Mouse (Mus musculus): Measurements from ENCODE around the gene Pakap. TPM values are rescaled to one million over a fixed set of nuclear protein-coding genes. Genes with fewer than 3 reads are reported as not detected.

The Pakap gene
- polyA plus RNA-seq, 1 experiment from 2014 or later, result 12.7 TPM

DNA sequence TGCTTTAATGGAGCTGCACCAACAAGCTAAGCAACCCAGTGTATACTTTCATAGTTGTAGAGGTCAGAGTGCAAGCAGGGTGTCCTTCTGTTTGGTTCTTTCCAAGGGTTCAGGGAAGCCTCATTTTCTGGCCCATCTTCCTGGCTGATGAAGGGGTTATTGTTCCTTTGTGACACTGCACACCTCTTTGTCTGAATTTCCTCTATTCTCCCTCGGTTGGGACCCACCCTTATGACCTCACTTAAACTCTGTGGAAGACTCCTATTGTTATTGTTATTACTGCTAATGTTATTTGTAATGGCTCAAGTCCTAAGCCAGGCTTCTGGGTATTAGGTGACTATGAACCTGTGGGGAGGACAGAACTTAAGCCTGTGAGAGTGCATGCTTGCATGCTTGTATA lies 273.9 kb downstream of the Pakap start:
- H3K9ac ChIP-seq (ENCODE audit: low read depth, low read length), result no peak overlapping the region
- 6% methylated on average over 1 of the region's 1 CpGs for WGBS
- no peaks in the 10 kb centered on the region for H3K27me3 ChIP-seq (ENCODE audit: control insufficient read depth, insufficient read depth, low read depth, low read length)
- H3K9me3 ChIP-seq (replicated peaks; ENCODE audit: control insufficient read depth, low read length, poor library complexity, severe bottlenecking), result no peaks in the 10 kb centered on the region
- H3K36me3 ChIP-seq (ENCODE audit: control insufficient read depth, insufficient read depth, low read length), result no peaks in the 10 kb centered on the region
- no peak overlapping the region for H3K4me2 ChIP-seq (ENCODE audit: low read length)
- H3K27ac ChIP-seq (ENCODE audit: low read length), result no peak overlapping the region
- no peak overlapping the region for H3K4me3 ChIP-seq (ENCODE audit: low read depth, low read length)
- ATAC-seq, result no peak
- H3K4me1 ChIP-seq (ENCODE audit: control insufficient read depth, insufficient read depth, low read length), result no peaks in the 10 kb centered on the region; the same call in 1 of the 2 replicates

DNA sequence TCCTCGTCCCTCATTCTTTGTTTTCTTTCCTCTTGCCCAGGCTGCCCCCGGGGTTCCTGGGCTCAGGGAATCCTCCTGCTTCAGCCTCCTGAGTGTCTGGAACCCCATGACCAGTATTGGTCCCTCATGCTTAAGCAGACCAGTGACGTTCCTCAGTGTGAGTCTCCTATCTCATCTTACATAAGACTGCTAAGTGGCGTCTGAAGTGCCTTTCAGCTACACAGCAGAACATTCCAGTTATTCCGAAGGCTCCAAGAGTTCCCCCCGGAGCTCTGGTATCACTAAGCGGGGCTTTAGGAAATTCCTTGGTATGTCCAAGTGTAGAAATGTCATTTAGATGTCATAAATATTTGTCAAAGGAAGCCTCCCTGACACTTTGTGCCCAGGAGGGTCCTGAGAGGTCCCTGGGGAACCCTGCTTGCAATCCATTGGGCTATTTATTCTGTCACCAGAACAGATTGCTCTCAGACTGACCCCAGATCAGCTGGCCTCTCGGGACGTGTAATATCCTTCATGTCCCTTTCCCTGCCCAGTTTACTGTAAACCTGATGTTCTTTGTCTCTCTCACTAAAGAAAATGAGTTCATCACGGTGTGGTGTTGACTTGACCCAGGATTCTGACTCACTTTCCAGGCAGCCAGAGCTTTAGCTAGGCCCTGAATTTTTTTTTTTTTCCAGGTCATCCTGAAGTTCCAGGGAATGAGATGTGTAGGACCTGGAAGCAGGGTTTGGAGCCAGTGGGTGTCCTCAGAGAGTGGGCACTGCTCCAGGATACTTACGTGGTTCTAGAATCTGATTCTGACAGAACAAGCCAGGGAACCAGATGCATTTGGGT lies 274.7 kb downstream of the Pakap start:
- Histone ChIP-seq H3K9ac (ENCODE audit: low read depth, low read length) (no peak overlapping the region), H3K4me2 (ENCODE audit: low read length) (no peak overlapping the region), H3K36me3 (ENCODE audit: control insufficient read depth, insufficient read depth, low read length) (no peaks in the 10 kb centered on the region), H3K4me1 (ENCODE audit: control insufficient read depth, insufficient read depth, low read length) (no peaks in the 10 kb centered on the region; the same call in 1 of the 2 replicates), H3K27ac (ENCODE audit: low read length) (no peak overlapping the region), H3K4me3 (ENCODE audit: low read depth, low read length) (no peak overlapping the region), H3K9me3 (replicated peaks; ENCODE audit: control insufficient read depth, low read length, poor library complexity, severe bottlenecking) (no peaks in the 10 kb centered on the region), H3K27me3 (ENCODE audit: control insufficient read depth, insufficient read depth, low read depth, low read length) (no peaks in the 10 kb centered on the region)
- WGBS, result 88% methylated on average over 11 of the region's 11 CpGs
- no peak for ATAC-seq

DNA sequence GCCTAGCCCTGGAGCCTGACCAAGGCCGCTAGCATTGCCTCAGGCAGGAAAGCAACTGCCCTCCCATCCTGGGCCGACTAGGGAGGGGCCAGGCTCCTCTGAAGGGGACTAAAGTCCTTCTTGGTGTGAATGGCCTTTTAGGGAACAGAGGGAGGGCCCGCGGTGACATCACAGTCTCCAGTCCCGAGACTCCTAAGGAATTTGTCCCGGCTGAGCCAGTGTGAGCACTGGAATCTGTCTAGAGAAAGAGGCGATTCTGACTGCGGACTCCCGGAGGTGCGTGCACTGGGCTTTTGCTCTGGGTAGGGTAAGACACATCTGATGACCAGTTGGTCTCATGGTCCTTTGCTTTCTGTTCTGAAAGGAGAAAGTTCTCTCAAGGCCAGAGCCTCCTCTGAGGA lies 277.1 kb downstream of the Pakap start:
- WGBS, result 4% methylated on average over 10 of the region's 10 CpGs
- H3K27me3 ChIP-seq (ENCODE audit: control insufficient read depth, insufficient read depth, low read depth, low read length), result no peaks in the 10 kb centered on the region
- peak overlapping the region; percentile 54 for H3K27ac ChIP-seq (ENCODE audit: low read length)
- no peaks in the 10 kb centered on the region for H3K9me3 ChIP-seq (replicated peaks; ENCODE audit: control insufficient read depth, low read length, poor library complexity, severe bottlenecking)
- peak overlapping the region; percentile 11 for H3K4me3 ChIP-seq (ENCODE audit: low read depth, low read length)
- ATAC-seq, result peak; percentile 76
- no peaks in the 10 kb centered on the region for H3K36me3 ChIP-seq (ENCODE audit: control insufficient read depth, insufficient read depth, low read length)
- H3K9ac ChIP-seq (ENCODE audit: low read depth, low read length), result peak overlapping the region; percentile 49
- H3K4me1 ChIP-seq (ENCODE audit: control insufficient read depth, insufficient read depth, low read length), result no peaks in the 10 kb centered on the region; the same call in 1 of the 2 replicates
- H3K4me2 ChIP-seq (ENCODE audit: low read length), result peak overlapping the region; percentile 28

DNA sequence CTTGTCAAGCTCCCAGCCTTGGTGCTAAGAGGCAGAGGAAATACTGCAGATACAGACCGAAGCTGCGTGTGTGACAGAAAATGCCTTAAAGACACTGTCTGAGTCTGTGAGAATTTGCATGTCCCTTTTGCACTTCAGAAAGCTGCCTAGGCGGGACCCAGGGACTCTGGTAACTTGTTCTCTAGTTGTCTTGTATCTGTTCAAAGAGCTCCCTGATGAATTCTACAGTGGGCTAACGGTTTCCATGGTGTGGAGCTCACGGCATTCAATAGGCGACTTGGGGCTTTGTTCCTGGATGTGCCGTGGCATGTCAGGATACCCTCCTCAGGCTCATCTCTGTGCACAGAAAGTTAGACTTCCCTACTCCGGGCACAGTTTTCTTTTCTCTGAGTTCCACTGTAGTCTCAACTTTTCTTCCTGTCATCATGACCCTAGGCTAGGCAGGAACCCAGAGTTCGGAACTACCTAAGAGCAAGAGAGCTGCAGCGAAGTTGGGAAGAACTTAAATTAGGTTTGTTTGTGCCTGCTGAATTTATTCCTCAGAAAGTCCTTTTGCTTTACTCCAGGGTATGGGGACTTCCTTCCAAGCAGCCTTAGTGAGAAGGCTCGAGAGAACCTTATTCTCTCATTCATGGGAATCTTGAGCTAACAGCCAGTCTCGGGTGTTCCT lies 277.7 kb downstream of the Pakap start:
- 22% methylated on average over 12 of the region's 12 CpGs for WGBS
- peak overlapping the region; percentile 54 for H3K27ac ChIP-seq (ENCODE audit: low read length)
- peak; percentile 59; the same call in 1 of the 2 replicates for ATAC-seq
- no peak overlapping the region for H3K9ac ChIP-seq (ENCODE audit: low read depth, low read length)
- H3K9me3 ChIP-seq (replicated peaks; ENCODE audit: control insufficient read depth, low read length, poor library complexity, severe bottlenecking), result no peaks in the 10 kb centered on the region
- H3K36me3 ChIP-seq (ENCODE audit: control insufficient read depth, insufficient read depth, low read length), result no peaks in the 10 kb centered on the region
- peak overlapping the region; percentile 11; the same call in 1 of the 2 replicates for H3K4me3 ChIP-seq (ENCODE audit: low read depth, low read length)
- H3K27me3 ChIP-seq (ENCODE audit: control insufficient read depth, insufficient read depth, low read depth, low read length), result no peaks in the 10 kb centered on the region
- peak overlapping the region; percentile 10; the same call in 1 of the 2 replicates for H3K4me2 ChIP-seq (ENCODE audit: low read length)
- H3K4me1 ChIP-seq (ENCODE audit: control insufficient read depth, insufficient read depth, low read length), result no peaks in the 10 kb centered on the region; the same call in 1 of the 2 replicates

DNA sequence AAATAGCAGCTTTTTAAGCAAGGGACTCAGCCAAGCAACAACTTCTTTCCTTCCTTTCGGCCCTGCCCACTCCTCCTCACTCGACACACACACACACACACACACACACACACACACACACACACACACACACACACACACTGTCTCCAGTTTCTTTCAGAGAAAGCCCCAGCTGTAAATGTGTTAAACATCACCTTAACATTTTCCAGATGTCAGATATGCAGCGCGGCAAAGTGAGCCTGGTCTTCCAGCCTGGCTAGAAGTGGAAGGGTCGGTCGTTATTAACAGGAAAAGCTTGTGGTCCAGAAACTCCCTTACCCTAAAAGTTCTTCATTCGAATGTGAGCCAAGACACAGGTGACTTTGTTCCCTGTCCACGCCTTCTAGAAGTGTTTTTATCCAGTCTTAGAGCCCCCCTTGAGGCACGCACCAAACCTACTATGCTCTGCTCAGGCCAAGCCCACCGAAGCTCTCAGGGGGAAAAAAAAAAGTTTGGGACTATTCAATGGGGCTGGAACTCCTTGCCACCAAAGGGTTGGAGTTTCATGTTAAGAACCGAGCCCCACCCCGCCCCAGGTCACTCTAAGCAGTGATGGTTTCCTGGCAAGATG lies 278.5 kb downstream of the Pakap start:
- Histone ChIP-seq H3K27ac (ENCODE audit: low read length) (peak overlapping the region; percentile 36), H3K9ac (ENCODE audit: low read depth, low read length) (no peak overlapping the region), H3K4me2 (ENCODE audit: low read length) (peak overlapping the region; percentile 10), H3K4me3 (ENCODE audit: low read depth, low read length) (no peak overlapping the region), H3K9me3 (replicated peaks; ENCODE audit: control insufficient read depth, low read length, poor library complexity, severe bottlenecking) (no peaks in the 10 kb centered on the region), H3K27me3 (ENCODE audit: control insufficient read depth, insufficient read depth, low read depth, low read length) (no peaks in the 10 kb centered on the region), H3K4me1 (ENCODE audit: control insufficient read depth, insufficient read depth, low read length) (no peaks in the 10 kb centered on the region; the same call in 1 of the 2 replicates), H3K36me3 (ENCODE audit: control insufficient read depth, insufficient read depth, low read length) (no peaks in the 10 kb centered on the region)
- 55% methylated on average over 12 of the region's 12 CpGs for WGBS
- ATAC-seq, result no peak

DNA sequence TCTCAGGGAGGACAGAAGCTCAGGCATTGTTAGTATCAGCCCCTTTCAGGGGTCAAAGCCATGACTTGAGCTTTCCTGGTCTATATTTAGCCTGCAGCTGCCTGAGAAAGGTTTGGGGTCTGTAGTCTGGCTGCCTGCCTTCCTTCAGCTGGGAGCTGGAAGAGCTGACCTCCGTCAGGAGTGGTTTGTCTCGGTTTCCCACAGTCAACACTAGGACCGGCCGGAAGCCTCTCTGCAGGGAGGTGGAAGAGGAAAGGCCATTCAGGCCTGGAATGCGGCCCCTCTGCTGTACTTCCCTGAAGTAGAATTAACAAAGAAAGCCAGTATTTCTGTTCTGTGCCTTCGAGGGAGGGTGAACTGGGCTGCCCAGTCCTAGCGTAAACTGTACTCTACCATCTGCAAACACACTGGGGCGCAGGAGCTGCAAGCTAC lies 279.0 kb downstream of the Pakap start:
- Histone ChIP-seq H3K4me3 (ENCODE audit: low read depth, low read length) (no peak overlapping the region), H3K9ac (ENCODE audit: low read depth, low read length) (no peak overlapping the region), H3K36me3 (ENCODE audit: control insufficient read depth, insufficient read depth, low read length) (no peaks in the 10 kb centered on the region), H3K27me3 (ENCODE audit: control insufficient read depth, insufficient read depth, low read depth, low read length) (no peaks in the 10 kb centered on the region), H3K9me3 (replicated peaks; ENCODE audit: control insufficient read depth, low read length, poor library complexity, severe bottlenecking) (no peaks in the 10 kb centered on the region), H3K4me2 (ENCODE audit: low read length) (peak overlapping the region; percentile 22), H3K27ac (ENCODE audit: low read length) (peak overlapping the region; percentile 36), H3K4me1 (ENCODE audit: control insufficient read depth, insufficient read depth, low read length) (no peaks in the 10 kb centered on the region; the same call in 1 of the 2 replicates)
- no peak for ATAC-seq
- 30% methylated on average over 8 of the region's 8 CpGs for WGBS

DNA sequence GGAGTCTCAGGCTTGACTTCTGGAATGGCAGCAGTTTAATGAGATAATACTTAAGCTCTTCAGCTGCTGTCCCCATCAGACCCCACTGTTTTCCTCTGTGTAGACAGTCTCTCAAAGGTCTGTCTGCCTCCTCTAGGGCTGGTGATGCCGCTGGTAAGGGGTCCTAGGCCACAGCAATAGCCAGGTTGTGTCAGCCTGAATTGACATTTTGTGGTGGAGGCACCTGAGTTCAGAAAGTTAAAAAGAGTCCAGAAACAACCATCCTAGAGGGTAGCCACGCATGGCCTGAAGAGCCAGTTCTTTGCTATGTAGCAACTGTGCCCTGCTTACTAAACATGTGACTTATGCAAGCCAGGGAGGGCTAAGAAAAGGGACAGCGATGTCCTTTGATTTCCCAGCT lies 279.7 kb downstream of the Pakap start:
- no peak for ATAC-seq
- WGBS, result 79% methylated on average over 3 of the region's 3 CpGs
- Histone ChIP-seq H3K9me3 (replicated peaks; ENCODE audit: control insufficient read depth, low read length, poor library complexity, severe bottlenecking) (no peaks in the 10 kb centered on the region), H3K4me2 (ENCODE audit: low read length) (peak overlapping the region; percentile 22), H3K4me1 (ENCODE audit: control insufficient read depth, insufficient read depth, low read length) (peaks cover 5% of the 10 kb centered on the region; the same call in 1 of the 2 replicates), H3K9ac (ENCODE audit: low read depth, low read length) (no peak overlapping the region), H3K27ac (ENCODE audit: low read length) (peak overlapping the region; percentile 36; the same call in 1 of the 2 replicates), H3K36me3 (ENCODE audit: control insufficient read depth, insufficient read depth, low read length) (no peaks in the 10 kb centered on the region), H3K4me3 (ENCODE audit: low read depth, low read length) (no peak overlapping the region), H3K27me3 (ENCODE audit: control insufficient read depth, insufficient read depth, low read depth, low read length) (no peaks in the 10 kb centered on the region)

DNA sequence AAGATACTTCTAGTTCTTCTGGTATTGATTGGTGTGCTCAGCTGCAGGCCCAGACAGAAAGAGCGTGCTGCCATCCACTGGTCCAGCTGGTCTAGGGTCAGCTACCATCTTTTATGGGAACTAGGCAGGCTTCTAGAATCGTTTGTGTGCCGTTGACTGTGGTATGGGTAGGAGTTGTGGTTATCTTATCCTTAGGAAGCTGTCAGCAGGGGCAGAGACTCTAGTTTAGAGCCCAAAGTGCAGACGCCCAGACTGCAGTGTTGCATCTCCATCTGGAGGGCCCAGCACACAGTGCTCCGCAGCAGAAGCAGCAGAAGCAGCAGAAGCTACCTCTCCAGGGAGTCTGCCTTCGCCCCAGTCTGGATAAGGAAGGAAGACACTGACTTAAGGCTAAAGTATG lies 281.5 kb downstream of the Pakap start:
- Histone ChIP-seq H3K27ac (ENCODE audit: low read length) (no peak overlapping the region), H3K36me3 (ENCODE audit: control insufficient read depth, insufficient read depth, low read length) (no peaks in the 10 kb centered on the region), H3K4me1 (ENCODE audit: control insufficient read depth, insufficient read depth, low read length) (peaks cover 5% of the 10 kb centered on the region; the same call in 1 of the 2 replicates), H3K9ac (ENCODE audit: low read depth, low read length) (no peak overlapping the region), H3K4me2 (ENCODE audit: low read length) (no peak overlapping the region), H3K27me3 (ENCODE audit: control insufficient read depth, insufficient read depth, low read depth, low read length) (no peaks in the 10 kb centered on the region), H3K9me3 (replicated peaks; ENCODE audit: control insufficient read depth, low read length, poor library complexity, severe bottlenecking) (no peaks in the 10 kb centered on the region), H3K4me3 (ENCODE audit: low read depth, low read length) (no peak overlapping the region)
- 89% methylated on average over 6 of the region's 6 CpGs for WGBS
- ATAC-seq, result no peak
